Mouse (Mus musculus) midbrain, embryonic 10.5 days (tissue): ENCODE measurements around the gene Dlg2. TPM values are rescaled to one million over a fixed set of nuclear protein-coding genes. Genes with fewer than 3 reads are reported as not detected.

Source experiments
- DNase-seq: peaks from one replicate; pipeline ENCODE4 v3.0.0-alpha.2; 2017; ENCODE audit warnings: low spot score
- H3K27ac ChIP-seq: fragments of 300-500 bp; sonication (generic); replicated peaks from 2 replicates; pipeline ENCODE4 v1.5.1; 2016; ENCODE audit warnings: mild to moderate bottlenecking
- H3K27me3 ChIP-seq: fragments of 300-500 bp; sonication (generic); 2 replicates; pipeline ENCODE4 v1.6.1; 2016; ENCODE audit warnings: low read depth, mild to moderate bottlenecking; ENCODE audit not compliant: poor library complexity, severe bottlenecking
- H3K36me3 ChIP-seq: fragments of 300-500 bp; sonication (generic); 2 replicates; pipeline ENCODE4 v1.6.1; 2016; ENCODE audit warnings: mild to moderate bottlenecking, moderate library complexity
- H3K4me1 ChIP-seq: fragments of 300-500 bp; sonication (generic); 2 replicates; pipeline ENCODE4 v1.6.1; 2016
- H3K4me3 ChIP-seq: fragments of 300-500 bp; sonication (generic); 2 replicates; pipeline ENCODE4 v1.5.1; 2016; ENCODE audit warnings: mild to moderate bottlenecking, moderate library complexity
- H3K9me3 ChIP-seq: fragments of 300-500 bp; sonication (generic); replicated peaks from 2 replicates; pipeline ENCODE4 v1.6.1; 2016; ENCODE audit warnings: mild to moderate bottlenecking
- WGBS: fragments of 180-500 bp; shearing (Covaris S2); methylation state at CpG from one replicate; pipeline ENCODE4 v1.1.7; 2016; 5-methylcytosine and 5-hydroxymethylcytosine counted together
- polyA plus RNA-seq: library from polyadenylated mRNA; unstranded; fragments of >200 nt; fragmentation: Nextera tagmentation; extraction: Ambion mirVana; gene quantifications from 2 replicates; pipeline ENCODE4 v1.2.1, GENCODE M21; 2016

The Dlg2 gene
- polyA plus RNA-seq: 1.1 and 1.7 TPM in 2 replicates

GRCm38 (mm10) chr7:90476313-90477245 is at the start of gene Dlg2:
TSS of gene Dlg2 (plus strand) at chr7:90476672.
- Histone ChIP-seq H3K4me3 (peak within 1 kb of the TSS; percentile 72), H3K27me3 (peaks cover 9% of the 10 kb centered on the region; the same call in 1 of the 2 replicates), H3K4me1 (peaks cover 19% of the 10 kb centered on the region), H3K36me3 (no peaks in the 10 kb centered on the region), H3K27ac (peak within 1 kb of the TSS; percentile 88), H3K9me3 (no peaks in the 10 kb centered on the region)
- no peak for DNase-seq
- under 1% methylated on average over 32 of the region's 32 CpGs for WGBS

GRCm38 (mm10) chr7:90427006-90427405 is 49.5 kb upstream of the Dlg2 start:
- WGBS: 67% methylated on average over 9 of the region's 9 CpGs
- H3K4me3 ChIP-seq: peak overlapping the region; percentile 52

GRCm38 (mm10) chr7:90432221-90432620 is 44.3 kb upstream of the Dlg2 start:
- Histone ChIP-seq H3K27ac (no peak overlapping the region), H3K4me3 (no peak overlapping the region), H3K4me1 (peaks cover 2% of the 10 kb centered on the region), H3K27me3 (no peaks in the 10 kb centered on the region), H3K9me3 (no peaks in the 10 kb centered on the region), H3K36me3 (no peaks in the 10 kb centered on the region)
- DNase-seq: no peak

More at GRCm38 (mm10) chr7:90427006-90427405, 49.5 kb upstream of the Dlg2 start:
- Histone ChIP-seq H3K27ac (peak overlapping the region; percentile 75; the same call in 1 of the 2 replicates), H3K9me3 (no peaks in the 10 kb centered on the region), H3K4me1 (peaks cover 12% of the 10 kb centered on the region), H3K27me3 (no peaks in the 10 kb centered on the region), H3K36me3 (no peaks in the 10 kb centered on the region)
- DNase-seq: no peak

GRCm38 (mm10) chr7:90440044-90440443 is 36.4 kb upstream of the Dlg2 start:
- H3K36me3 ChIP-seq: no peaks in the 10 kb centered on the region
- WGBS: 90% methylated on average over 4 of the region's 4 CpGs

GRCm38 (mm10) chr7:90442070-90442469 is 34.4 kb upstream of the Dlg2 start:
- H3K27me3 ChIP-seq: no peaks in the 10 kb centered on the region
- H3K4me1 ChIP-seq: peaks cover 18% of the 10 kb centered on the region
- peak overlapping the region; percentile 99 for H3K27ac ChIP-seq
- DNase-seq: no peak
- H3K9me3 ChIP-seq: no peaks in the 10 kb centered on the region
- H3K36me3 ChIP-seq: peaks cover 11% of the 10 kb centered on the region
- peak overlapping the region; percentile 99 for H3K4me3 ChIP-seq
- WGBS: 14% methylated on average over 4 of the region's 4 CpGs

More at GRCm38 (mm10) chr7:90440044-90440443, 36.4 kb upstream of the Dlg2 start:
- DNase-seq: no peak
- no peak overlapping the region for H3K27ac ChIP-seq
- no peaks in the 10 kb centered on the region for H3K9me3 ChIP-seq
- H3K4me1 ChIP-seq: peaks cover 8% of the 10 kb centered on the region
- H3K27me3 ChIP-seq: no peaks in the 10 kb centered on the region
- H3K4me3 ChIP-seq: no peak overlapping the region

GRCm38 (mm10) chr7:90442518-90443080 is 33.9 kb upstream of the Dlg2 start, which contains the start of gene Crebzf:
TSS of gene Crebzf (plus strand) at chr7:90442729.
- WGBS: under 1% methylated on average over 54 of the region's 54 CpGs
- Histone ChIP-seq H3K27ac (peak within 1 kb of the TSS; percentile 99), H3K4me3 (peak within 1 kb of the TSS; percentile 99), H3K36me3 (peaks cover 16% of the 10 kb centered on the region), H3K9me3 (no peaks in the 10 kb centered on the region), H3K4me1 (peaks cover 18% of the 10 kb centered on the region), H3K27me3 (no peaks in the 10 kb centered on the region)
- DNase-seq: peak; percentile 97

- H3K27me3 ChIP-seq: no peaks in the 10 kb centered on the region
- H3K4me3 ChIP-seq: peak overlapping the region; percentile 99
- H3K27ac ChIP-seq: peak overlapping the region; percentile 99
- peaks cover 24% of the 10 kb centered on the region for H3K36me3 ChIP-seq
- peaks cover 18% of the 10 kb centered on the region for H3K4me1 ChIP-seq
- peak; percentile 77 for DNase-seq
- H3K9me3 ChIP-seq: no peaks in the 10 kb centered on the region
- WGBS: under 1% methylated on average over 122 of the region's 123 CpGs
These were observed 33.1 kb upstream of the Dlg2 start for GRCm38 (mm10) chr7:90443101-90444091.

- WGBS: 0% methylated on average over 6 of the region's 6 CpGs
- Histone ChIP-seq H3K4me1 (peaks cover 18% of the 10 kb centered on the region), H3K9me3 (no peaks in the 10 kb centered on the region), H3K27ac (peak overlapping the region; percentile 99), H3K4me3 (peak overlapping the region; percentile 99), H3K27me3 (no peaks in the 10 kb centered on the region), H3K36me3 (peaks cover 31% of the 10 kb centered on the region)
- no peak for DNase-seq
These were observed 32.3 kb upstream of the Dlg2 start for GRCm38 (mm10) chr7:90444206-90444605.

GRCm38 (mm10) chr7:90456149-90456844 is 20.2 kb upstream of the Dlg2 start:
- Histone ChIP-seq H3K4me1 (peaks cover 18% of the 10 kb centered on the region), H3K4me3 (peak overlapping the region; percentile 77), H3K9me3 (no peaks in the 10 kb centered on the region), H3K27ac (peak overlapping the region; percentile 91), H3K27me3 (no peaks in the 10 kb centered on the region), H3K36me3 (peaks cover 32% of the 10 kb centered on the region)
- no peak for DNase-seq
- WGBS: 43% methylated on average over 7 of the region's 7 CpGs

GRCm38 (mm10) chr7:90456845-90457468 is 19.5 kb upstream of the Dlg2 start, which contains the start of gene Tmem126a:
TSS of gene Tmem126a (minus strand) at chr7:90457229.
- no peaks in the 10 kb centered on the region for H3K9me3 ChIP-seq
- WGBS: under 1% methylated on average over 41 of the region's 41 CpGs
- peak within 1 kb of the TSS; percentile 77 for H3K4me3 ChIP-seq
- peak within 1 kb of the TSS; percentile 91 for H3K27ac ChIP-seq
- H3K27me3 ChIP-seq: no peaks in the 10 kb centered on the region
- peak; percentile 91 for DNase-seq
- H3K36me3 ChIP-seq: peaks cover 25% of the 10 kb centered on the region
- peaks cover 18% of the 10 kb centered on the region for H3K4me1 ChIP-seq

GRCm38 (mm10) chr7:90457517-90457916 is 19.0 kb upstream of the Dlg2 start:
- Histone ChIP-seq H3K4me1 (peaks cover 18% of the 10 kb centered on the region), H3K36me3 (peaks cover 21% of the 10 kb centered on the region), H3K4me3 (peak overlapping the region; percentile 77), H3K27me3 (no peaks in the 10 kb centered on the region), H3K27ac (peak overlapping the region; percentile 91), H3K9me3 (no peaks in the 10 kb centered on the region)
- 32% methylated on average over 10 of the region's 10 CpGs for WGBS
- DNase-seq: peak; percentile 22
